Mouse (Mus musculus): Measurements from ENCODE around the gene 2700049A03Rik. TPM values are rescaled to one million over a fixed set of nuclear protein-coding genes. Genes with fewer than 3 reads are reported as not detected.

2700049A03Rik gene
- total and polyA plus RNA-seq, 3 experiments = 7.7 to 10.0 (median 9.4) TPM

DNA sequence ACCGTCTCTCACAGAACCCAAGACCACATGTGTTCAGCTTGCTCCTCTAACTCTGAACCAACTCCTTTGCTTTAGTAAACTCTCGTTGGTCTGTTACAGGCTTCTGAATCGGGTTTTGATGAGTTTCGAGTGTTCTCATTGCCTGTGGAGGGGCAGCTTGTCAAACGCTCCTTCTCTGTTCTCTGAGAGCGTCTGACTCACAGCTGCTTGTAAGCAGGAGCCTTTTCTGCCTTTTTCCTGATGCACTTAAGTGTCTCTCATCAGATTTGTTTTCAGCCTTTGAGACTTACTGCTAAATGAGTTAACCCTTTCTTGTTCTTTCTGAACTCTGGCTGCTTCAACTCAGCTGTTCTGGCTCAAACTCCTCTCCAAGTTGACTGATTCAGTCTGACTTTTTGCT lies 21.3 kb downstream of the 2700049A03Rik start:
- TF ChIP-seq MAX (IDR thresholded peaks at IDR 0.05; ENCODE audit: low read length) = no peak
- TF ChIP-seq BHLHE40 (IDR thresholded peaks at IDR 0.05; ENCODE audit: low read depth, low read length) = no peak
- no peak for TF ChIP-seq UBTF (IDR thresholded peaks at IDR 0.05; ENCODE audit: low read depth, low read length)
- no peak for TF ChIP-seq EP300 (IDR thresholded peaks at IDR 0.05; ENCODE audit: low read length)
- no peak for TF ChIP-seq MYC (IDR thresholded peaks at IDR 0.05; ENCODE audit: low read depth, low read length)
- no peak for TF ChIP-seq USF1 (IDR thresholded peaks at IDR 0.05; ENCODE audit: low read depth, low read length)
- TF ChIP-seq JUN (IDR thresholded peaks at IDR 0.05; ENCODE audit: insufficient read depth, low read depth, low read length) = no peak
- TF ChIP-seq HCFC1 (IDR thresholded peaks at IDR 0.05; ENCODE audit: low read depth, low read length) = no peak
- TF ChIP-seq MAZ (IDR thresholded peaks at IDR 0.05; ENCODE audit: low read depth, low read length) = no peak
- TF ChIP-seq USF2 (conservative IDR thresholded peaks at IDR 0.05; ENCODE audit: low read depth, low read length) = no peak
- TF ChIP-seq MXI1 (IDR thresholded peaks at IDR 0.05; ENCODE audit: low read depth, low read length) = no peak
- no peak for TF ChIP-seq ETS1 (conservative IDR thresholded peaks at IDR 0.05; ENCODE audit: low read depth, low read length)
- TF ChIP-seq MAFK (IDR thresholded peaks at IDR 0.05; ENCODE audit: insufficient replicate concordance, low read length) = no peak
- TF ChIP-seq ZC3H11A (IDR thresholded peaks at IDR 0.05; ENCODE audit: low read depth, low read length) = no peak
- no peak for TF ChIP-seq E2F4 (IDR thresholded peaks at IDR 0.05; ENCODE audit: insufficient replicate concordance, low read depth, low read length)
- TF ChIP-seq ZNF384 (IDR thresholded peaks at IDR 0.05; ENCODE audit: low read depth, low read length) = no peak
- no peak for TF ChIP-seq SIN3A (IDR thresholded peaks at IDR 0.05; ENCODE audit: low read length)
- no peak for TF ChIP-seq MEF2A (IDR thresholded peaks at IDR 0.05; ENCODE audit: borderline replicate concordance, low read depth, low read length)
- no peaks in the 10 kb centered on the region for H3K27me3 ChIP-seq (replicated peaks)
- H3K9me3 ChIP-seq (replicated peaks; ENCODE audit: low read length) = no peaks in the 10 kb centered on the region
- no peak overlapping the region for H3K27ac ChIP-seq (ENCODE audit: insufficient read depth, low read depth)
- no peaks in the 10 kb centered on the region for H3K79me2 ChIP-seq (replicated peaks; ENCODE audit: control insufficient read depth, extremely low read depth, insufficient read depth, poor library complexity, severe bottlenecking)
- H3K9ac ChIP-seq (ENCODE audit: insufficient read depth, low read depth) = no peak overlapping the region
- no peak overlapping the region for H3K4me2 ChIP-seq (ENCODE audit: insufficient read depth, low read depth, poor library complexity, severe bottlenecking)
- dilution Hi-C loops (cut with MboI; ENCODE audit: extremely low pct_ligation_motif_present, extremely low pct_unique_long_range_greater_than_20kb, low sequenced_read_pairs) (no loop called here), in situ Hi-C loops (cut with MboI; ENCODE audit: low pct_ligation_motif_present, low pct_unique_long_range_greater_than_20kb, low sequenced_read_pairs) (no loop called here)
- H3K4me3 ChIP-seq (replicated peaks in 1 of 3; ENCODE audit: low read depth in 2 of 3, low read length in 2 of 3, poor library complexity in 1 of 3) = no peak overlapping the region
- peaks cover 35 to 78% of the 10 kb centered on the region in 2 experiments for H3K36me3 ChIP-seq (replicated peaks in 1 of 2; ENCODE audit: control insufficient read depth in 1 of 2, insufficient read depth in 1 of 2, low read length in 1 of 2)
- DNase-seq (ENCODE audit: extremely low read depth) = no peak
- H3K4me1 ChIP-seq (ENCODE audit: control insufficient read depth in 1 of 2, insufficient read depth in 2 of 2) = no peaks in the 10 kb centered on the region

DNA sequence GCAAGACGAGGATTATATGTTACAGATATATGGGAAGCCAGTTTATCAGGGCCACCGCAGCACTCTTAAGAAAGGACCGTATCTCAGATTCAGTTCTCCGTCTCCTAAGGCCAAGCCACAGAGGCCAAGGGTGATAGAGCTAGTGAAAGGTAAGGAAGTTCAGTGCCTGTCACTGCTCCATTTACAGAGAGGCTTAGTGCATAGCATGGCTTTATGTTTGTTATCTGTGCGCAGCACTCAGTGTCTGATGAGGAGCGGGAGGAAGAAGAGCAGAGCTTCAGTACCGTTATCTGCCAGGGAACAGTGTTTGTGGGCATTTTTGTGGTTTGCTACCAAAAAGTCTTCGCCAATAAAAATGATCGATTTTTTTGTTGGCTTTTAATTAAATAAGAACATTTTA lies 27.8 kb downstream of the 2700049A03Rik start:
- Histone ChIP-seq H3K9ac (ENCODE audit: insufficient read depth, low read depth) (no peak overlapping the region), H3K4me2 (ENCODE audit: insufficient read depth, low read depth, poor library complexity, severe bottlenecking) (no peak overlapping the region), H3K9me3 (replicated peaks; ENCODE audit: low read length) (no peaks in the 10 kb centered on the region), H3K79me2 (replicated peaks; ENCODE audit: control insufficient read depth, extremely low read depth, insufficient read depth, poor library complexity, severe bottlenecking) (no peaks in the 10 kb centered on the region), H3K27ac (ENCODE audit: insufficient read depth, low read depth) (no peak overlapping the region), H3K36me3 (replicated peaks in 1 of 2; ENCODE audit: control insufficient read depth in 1 of 2, insufficient read depth in 1 of 2, low read length in 1 of 2) (peaks cover 25 to 62% of the 10 kb centered on the region in 2 experiments), H3K27me3 (replicated peaks) (no peaks in the 10 kb centered on the region), H3K4me3 (replicated peaks in 1 of 3; ENCODE audit: low read depth in 2 of 3, low read length in 2 of 3, poor library complexity in 1 of 3) (no peak overlapping the region), H3K4me1 (ENCODE audit: control insufficient read depth in 1 of 2, insufficient read depth in 2 of 2) (no peaks in the 10 kb centered on the region)
- no peak for TF ChIP-seq SIN3A (IDR thresholded peaks at IDR 0.05; ENCODE audit: low read length)
- no peak for TF ChIP-seq KAT2A (IDR thresholded peaks at IDR 0.05; ENCODE audit: insufficient replicate concordance, low read length)
- no peak for TF ChIP-seq MAFK (IDR thresholded peaks at IDR 0.05; ENCODE audit: insufficient replicate concordance, low read length)
- TF ChIP-seq IRF4 (IDR thresholded peaks at IDR 0.05; ENCODE audit: low read depth, low read length) = no peak
- no peak for TF ChIP-seq EP300 (IDR thresholded peaks at IDR 0.05; ENCODE audit: low read length)
- TF ChIP-seq ZMIZ1 (IDR thresholded peaks at IDR 0.05; ENCODE audit: low read depth, low read length) = no peak
- TF ChIP-seq ZKSCAN1 (IDR thresholded peaks at IDR 0.05; ENCODE audit: borderline replicate concordance, low read depth, low read length) = no peak
- dilution Hi-C loops (cut with MboI; ENCODE audit: extremely low pct_ligation_motif_present, extremely low pct_unique_long_range_greater_than_20kb, low sequenced_read_pairs) (no loop called here), in situ Hi-C loops (cut with MboI; ENCODE audit: low pct_ligation_motif_present, low pct_unique_long_range_greater_than_20kb, low sequenced_read_pairs) (no loop called here)
- no peak for DNase-seq (ENCODE audit: extremely low read depth)
